Mouse (Mus musculus) kidney, adult 2 months (tissue): ENCODE results near the gene Rad54l2. TPM values are rescaled to one million over a fixed set of nuclear protein-coding genes. Genes with fewer than 3 reads are reported as not detected.

Source experiments
- DNase-seq: peaks from one replicate; pipeline ENCODE4 v3.0.0; 2021
- H3K27ac ChIP-seq: fragments of 200-500 bp; 2 replicates; pipeline ENCODE4 v1.5.1; 2012; ENCODE audit warnings: low read depth, low read length, control low read depth, inconsistent platforms; ENCODE audit not compliant: insufficient read depth
- H3K27me3 ChIP-seq: fragments of 200-500 bp; replicated peaks from 2 replicates; pipeline ENCODE4 v1.6.1; 2012; ENCODE audit warnings: mild to moderate bottlenecking, moderate library complexity, low read length, inconsistent platforms; ENCODE audit not compliant: control insufficient read depth, insufficient read depth
- H3K36me3 ChIP-seq: fragments of 200-500 bp; 2 replicates; pipeline ENCODE4 v1.6.1; 2012; ENCODE audit warnings: mild to moderate bottlenecking, moderate library complexity, low read length, inconsistent platforms; ENCODE audit not compliant: control insufficient read depth, insufficient read depth
- H3K4me1 ChIP-seq: fragments of 200-500 bp; 2 replicates; pipeline ENCODE4 v1.6.1; 2011; ENCODE audit warnings: low read length; ENCODE audit not compliant: control insufficient read depth, insufficient read depth
- H3K4me3 ChIP-seq: fragments of 200-500 bp; 2 replicates; pipeline ENCODE4 v1.5.1; 2011; ENCODE audit warnings: mild to moderate bottlenecking, low read depth, low read length, control low read depth; ENCODE audit not compliant: insufficient read depth
- CTCF ChIP-seq: fragments of 200-500 bp; conservative IDR thresholded peaks from 2 replicates; pipeline ENCODE4 v1.5.1; 2011; ENCODE audit warnings: low read depth, mild to moderate bottlenecking, control low read depth, low read length, moderate library complexity, mixed read lengths; ENCODE audit not compliant: insufficient read depth, insufficient read length
- POLR2A ChIP-seq: fragments of 200-500 bp; IDR thresholded peaks from one replicate; pipeline ENCODE4 v1.6.1; 2011; ENCODE audit warnings: low read depth, low read length, control low read depth
- WGBS: fragments of 180-500 bp; shearing (Covaris S2); methylation state at CpG from one replicate; pipeline ENCODE4 v1.1.7; 2018; 5-methylcytosine and 5-hydroxymethylcytosine counted together
- polyA plus RNA-seq: library from polyadenylated mRNA; depleted of rRNA; stranded (reverse); fragments of >200 nt; gene quantifications from 2 replicates; pipeline ENCODE4 v1.2.3, GENCODE M21; 2012

Gene Rad54l2
- polyA plus RNA-seq, 1 experiment = 18.6 TPM

GRCm38 (mm10) chr9:106790831-106791230, 1.8 kb upstream of the Rad54l2 start:
- Histone ChIP-seq H3K36me3 (no peaks in the 10 kb centered on the region), H3K27ac (no peak overlapping the region), H3K27me3 (no peaks in the 10 kb centered on the region), H3K4me1 (peaks cover 14% of the 10 kb centered on the region; the same call in 1 of the 2 replicates), H3K4me3 (no peak overlapping the region)
- no peak for TF ChIP-seq POLR2A
- no peak for TF ChIP-seq CTCF
- WGBS = 47% methylated on average over 6 of the region's 6 CpGs
- peak; percentile 84 for DNase-seq

GRCm38 (mm10) chr9:106789363-106789762, 369 bp upstream of the Rad54l2 start:
- no peaks in the 10 kb centered on the region for H3K27me3 ChIP-seq
- DNase-seq = no peak
- WGBS = 4% methylated on average over 10 of the region's 10 CpGs
- H3K4me1 ChIP-seq = peaks cover 18% of the 10 kb centered on the region; the same call in 1 of the 2 replicates
- TF ChIP-seq POLR2A (no peak), CTCF (no peak)
- peak overlapping the region; percentile 34 for H3K27ac ChIP-seq
- peak overlapping the region; percentile 87 for H3K4me3 ChIP-seq
- no peaks in the 10 kb centered on the region for H3K36me3 ChIP-seq

- H3K4me1 ChIP-seq = peaks cover 26% of the 10 kb centered on the region; the same call in 1 of the 2 replicates
- 3% methylated on average over 23 of the region's 23 CpGs for WGBS
- H3K27ac ChIP-seq = peak overlapping the region; percentile 67
- peak overlapping the region; percentile 87 for H3K4me3 ChIP-seq
- no peaks in the 10 kb centered on the region for H3K27me3 ChIP-seq
- TF ChIP-seq POLR2A = no peak
- TF ChIP-seq CTCF = no peak
- no peaks in the 10 kb centered on the region for H3K36me3 ChIP-seq
- DNase-seq = peak; percentile 27
Observed at GRCm38 (mm10) chr9:106787979-106788811, 799 bp downstream of the Rad54l2 start.

GRCm38 (mm10) chr9:106785206-106785605, 3.8 kb downstream of the Rad54l2 start:
- TF ChIP-seq CTCF = no peak
- TF ChIP-seq POLR2A = no peak
- 50% methylated on average over 3 of the region's 3 CpGs for WGBS
- H3K36me3 ChIP-seq = no peaks in the 10 kb centered on the region
- H3K27ac ChIP-seq = peak overlapping the region; percentile 83
- H3K4me1 ChIP-seq = peaks cover 31% of the 10 kb centered on the region; the same call in 1 of the 2 replicates
- DNase-seq = peak; percentile 66
- H3K4me3 ChIP-seq = no peak overlapping the region
- no peaks in the 10 kb centered on the region for H3K27me3 ChIP-seq

GRCm38 (mm10) chr9:106783554-106783953, 5.4 kb downstream of the Rad54l2 start:
- no peak for TF ChIP-seq POLR2A
- TF ChIP-seq CTCF = no peak
- 75% methylated on average over 2 of the region's 2 CpGs for WGBS
- peak; percentile 70 for DNase-seq
- Histone ChIP-seq H3K4me3 (no peak overlapping the region), H3K27ac (0 out of 2 replicates have a peak overlapping the region, but pooled peaks have one; percentile 5), H3K36me3 (no peaks in the 10 kb centered on the region), H3K4me1 (peaks cover 27% of the 10 kb centered on the region; the same call in 1 of the 2 replicates), H3K27me3 (no peaks in the 10 kb centered on the region)

- 86% methylated on average over 3 of the region's 3 CpGs for WGBS
- Histone ChIP-seq H3K4me1 (peaks cover 14% of the 10 kb centered on the region; the same call in 1 of the 2 replicates), H3K4me3 (no peak overlapping the region), H3K36me3 (no peaks in the 10 kb centered on the region), H3K27me3 (no peaks in the 10 kb centered on the region), H3K27ac (no peak overlapping the region)
- DNase-seq = no peak
- TF ChIP-seq POLR2A = no peak
- no peak for TF ChIP-seq CTCF
Observed at GRCm38 (mm10) chr9:106780086-106780485, 8.9 kb downstream of the Rad54l2 start.

- Histone ChIP-seq H3K36me3 (no peaks in the 10 kb centered on the region), H3K27me3 (no peaks in the 10 kb centered on the region), H3K4me1 (peaks cover 6% of the 10 kb centered on the region; the same call in 1 of the 2 replicates), H3K4me3 (no peak overlapping the region), H3K27ac (no peak overlapping the region)
- WGBS = 73% methylated on average over 4 of the region's 4 CpGs
- TF ChIP-seq CTCF = no peak
- TF ChIP-seq POLR2A = no peak
- DNase-seq = no peak
Observed at GRCm38 (mm10) chr9:106778319-106778718, 10.7 kb downstream of the Rad54l2 start.
